Mouse (Mus musculus): ENCODE measurements around the gene Hnrnpk. TPM values are rescaled to one million over a fixed set of nuclear protein-coding genes. Genes with fewer than 3 reads are reported as not detected.

Gene Hnrnpk
- polyA plus RNA-seq (2012; rRNA removed), result 799 and 802 TPM in 2 replicates

GRCm38 (mm10) chr13:58403243-58403642, at the start of gene Hnrnpk:
TSS of gene Hnrnpk (minus strand) at chr13:58403343.

GRCm38 (mm10) chr13:58402003-58402743, 970 bp downstream of the Hnrnpk start, which contains the start of gene Rmi1:
TSS of gene Rmi1 (plus strand) at chr13:58402248.

GRCm38 (mm10) chr13:58384779-58385546, 18.2 kb downstream of the Hnrnpk start, which contains the start of gene 2210016F16Rik:
TSS of gene 2210016F16Rik (minus strand) at chr13:58385225.

GRCm38 (mm10) chr13:58358629-58359303, 44.4 kb downstream of the Hnrnpk start, which contains the start of gene Kif27:
TSS of gene Kif27 (minus strand) at chr13:58359122.

Other genes starting within 250 kb of the Hnrnpk start
- gene Idnk, start 245.7 kb downstream of the Hnrnpk start, polyA plus RNA-seq (2012; rRNA removed), result 24.7 and 27.3 TPM in 2 replicates
- gene Ubqln1, start 187.7 kb downstream of the Hnrnpk start, polyA plus RNA-seq (2012; rRNA removed), result 123 and 127 TPM in 2 replicates
- 26.7 and 31.4 TPM in 2 replicates for gene Gkap1, start 127.6 kb downstream of the Hnrnpk start, polyA plus RNA-seq (2012; rRNA removed)
- gene Kif27, start 44.2 kb downstream of the Hnrnpk start, polyA plus RNA-seq (2012; rRNA removed), result 2.2 and 2.5 TPM in 2 replicates
- 10.7 and 12.9 TPM in 2 replicates for gene 2210016F16Rik, start 18.1 kb downstream of the Hnrnpk start, polyA plus RNA-seq (2012; rRNA removed)
- gene Rmi1, start 1.1 kb downstream of the Hnrnpk start, polyA plus RNA-seq (2012; rRNA removed), result 12.5 and 13.0 TPM in 2 replicates
- gene Slc28a3, start 207.5 kb upstream of the Hnrnpk start, polyA plus RNA-seq (2012; rRNA removed), result 0.04 and 0.07 TPM in 2 replicates